Mouse (Mus musculus): ENCODE results near the gene Il10. TPM values are rescaled to one million over a fixed set of nuclear protein-coding genes. Genes with fewer than 3 reads are reported as not detected.
A peak's percentile ranks its signal among the peaks of the same experiment; 100 is the strongest.

Il10 gene
- total RNA-seq, 2 experiments from 2014 or later: not detected

DNA sequence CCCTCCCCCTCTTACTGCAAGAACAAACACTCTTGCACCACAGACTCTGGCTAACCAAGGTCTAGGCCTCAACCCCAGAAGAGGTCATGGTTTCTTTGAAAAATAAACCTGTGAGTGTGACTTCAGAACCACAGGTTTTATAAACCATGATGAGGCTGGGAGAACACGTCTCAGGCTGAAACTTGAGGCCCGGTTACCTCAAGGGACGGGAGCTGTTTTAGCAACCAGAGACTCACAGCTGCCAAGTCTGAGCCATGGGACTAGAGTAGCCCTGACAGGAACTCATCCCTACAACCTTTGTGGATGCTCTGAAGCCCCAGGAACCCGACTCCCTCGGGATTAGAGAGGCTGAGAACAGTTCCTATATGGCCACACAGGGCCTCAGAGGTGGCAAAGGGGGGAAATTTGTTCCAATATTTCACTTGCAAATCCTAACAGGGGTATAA is 29.7 kb downstream of the Il10 start:
- no peak for DNase-seq

DNA sequence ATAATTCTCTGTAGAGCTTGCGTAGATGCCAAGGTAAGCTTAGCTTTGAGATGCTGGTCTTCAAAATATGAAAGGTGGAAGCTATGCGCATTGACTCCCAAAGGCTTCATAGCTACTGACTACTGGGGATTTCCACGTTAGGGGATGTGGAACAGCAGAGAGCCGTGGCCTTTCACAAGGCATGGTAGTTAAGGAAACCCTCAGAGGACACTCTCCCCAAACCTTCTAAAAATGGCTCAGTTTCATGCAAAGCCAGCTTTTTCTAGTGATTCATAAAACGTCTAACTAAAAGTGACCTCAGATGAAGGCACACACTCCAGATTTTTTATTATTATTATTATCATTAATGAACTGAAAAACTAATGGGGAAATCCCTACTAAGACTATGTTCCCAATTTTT is 30.4 kb downstream of the Il10 start:
- no peak for DNase-seq

GRCm38 (mm10) chr1:131050617-131051016 is 31.0 kb downstream of the Il10 start:
- no peak for DNase-seq

- no peak for DNase-seq
Observed at GRCm38 (mm10) chr1:131051073-131051472, 31.4 kb downstream of the Il10 start.

- DNase-seq: peak; percentile 54
Observed at GRCm38 (mm10) chr1:131053239-131053638, 33.6 kb downstream of the Il10 start.

GRCm38 (mm10) chr1:131053656-131054055 is 34.0 kb downstream of the Il10 start:
- no peak for DNase-seq

- DNase-seq: no peak
Observed at GRCm38 (mm10) chr1:131054251-131054650, 34.6 kb downstream of the Il10 start.

DNA sequence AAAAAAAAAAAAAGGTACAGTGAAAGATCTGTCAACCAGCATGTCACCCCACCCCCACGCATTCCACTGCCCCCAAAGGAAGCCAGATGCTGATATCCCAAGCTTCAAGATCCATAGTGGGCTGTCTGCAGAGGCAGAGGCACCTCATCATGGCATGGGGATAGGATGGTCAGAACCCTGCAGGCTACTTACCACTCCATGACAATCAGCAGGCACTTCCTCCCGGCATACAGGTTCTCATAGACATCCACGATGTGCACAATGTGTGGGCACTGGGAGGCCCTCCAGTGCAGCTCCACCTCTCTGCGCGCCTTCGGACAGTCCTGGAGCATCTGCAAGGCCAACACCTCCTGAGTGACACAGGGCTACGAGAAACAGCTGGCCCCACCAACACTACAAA is 38.8 kb downstream of the Il10 start:
- no peak for DNase-seq

GRCm38 (mm10) chr1:131059411-131059810 is 39.8 kb downstream of the Il10 start:
- DNase-seq: no peak

- no peak for DNase-seq
Observed at GRCm38 (mm10) chr1:131059841-131060240, 40.2 kb downstream of the Il10 start.

GRCm38 (mm10) chr1:131060290-131061253 is 40.9 kb downstream of the Il10 start:
- DNase-seq: peak; percentile 55

- DNase-seq: no peak
Observed at GRCm38 (mm10) chr1:131061740-131062254, 42.2 kb downstream of the Il10 start.

DNA sequence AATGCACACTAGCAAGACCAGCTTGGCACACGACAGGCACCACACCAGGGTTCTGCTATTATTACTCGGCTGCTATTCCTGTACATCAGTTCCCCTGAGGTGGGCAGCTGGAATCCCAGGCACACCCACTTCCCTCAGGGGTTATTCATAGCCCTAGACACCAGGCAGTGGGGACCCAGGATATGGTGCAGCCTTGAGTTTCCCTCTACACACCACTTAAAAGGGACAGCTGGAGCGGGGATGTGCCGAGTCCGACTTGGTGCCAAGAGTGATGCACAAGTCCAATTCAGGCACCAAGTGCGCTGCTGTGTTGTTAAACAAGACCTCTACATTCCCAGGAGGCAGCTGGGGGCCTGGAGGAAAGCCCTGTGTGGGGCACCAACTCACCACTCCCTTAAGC is 43.2 kb downstream of the Il10 start:
- peak; percentile 57 for DNase-seq

- no peak for DNase-seq
Observed at GRCm38 (mm10) chr1:131064202-131064601, 44.6 kb downstream of the Il10 start.

- no peak for DNase-seq
Observed at GRCm38 (mm10) chr1:131068011-131068727, 48.5 kb downstream of the Il10 start.

DNA sequence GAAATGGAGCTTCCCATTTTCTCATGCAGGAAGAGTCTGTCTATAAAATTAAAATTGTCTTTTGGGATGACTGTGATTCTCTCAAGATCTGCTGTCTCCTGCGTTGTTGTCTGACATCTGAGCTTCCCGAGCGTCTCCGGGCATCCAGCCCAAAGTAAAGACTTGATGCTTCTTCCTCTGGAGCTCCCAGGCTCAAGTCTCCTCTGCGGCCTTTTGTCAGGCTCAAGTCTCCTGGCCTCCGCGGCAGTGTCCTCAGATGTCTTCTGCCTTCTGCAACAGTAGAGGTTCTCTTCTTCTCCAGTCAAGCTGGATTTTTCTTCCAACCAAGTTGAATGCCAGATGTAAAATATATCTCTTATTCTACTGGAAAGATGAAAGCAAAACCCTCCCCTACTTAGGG is 49.4 kb downstream of the Il10 start:
- no peak for DNase-seq

- DNase-seq: no peak
Observed at GRCm38 (mm10) chr1:131072376-131072990, 52.8 kb downstream of the Il10 start.

- no peak for DNase-seq
Observed at GRCm38 (mm10) chr1:131074524-131074938, 54.9 kb downstream of the Il10 start.
